Mouse (Mus musculus): Measurements from ENCODE around the gene Adtrp. TPM values are rescaled to one million over a fixed set of nuclear protein-coding genes. Genes with fewer than 3 reads are reported as not detected.

The Adtrp gene
- polyA plus RNA-seq, 2 experiments: 3.9 to 9.3 TPM

DNA sequence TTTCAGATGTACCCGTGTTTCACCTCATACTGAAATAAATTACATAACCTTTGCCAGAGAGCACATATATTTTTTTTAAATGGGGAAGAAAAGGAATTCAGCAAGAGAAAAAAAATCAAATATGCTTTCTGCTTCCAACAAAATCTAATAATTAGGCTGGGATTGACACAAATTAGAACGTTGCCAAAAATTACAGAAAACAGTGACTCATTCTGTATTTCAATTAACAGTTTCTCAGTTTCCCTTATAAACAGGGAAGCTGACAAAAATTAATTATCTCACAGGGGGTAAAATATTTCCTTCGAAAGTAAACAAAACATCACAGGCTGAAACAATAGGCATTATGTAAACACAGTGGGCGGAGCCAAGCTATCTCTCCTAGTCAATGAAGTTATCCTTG is 67.2 kb downstream of the Adtrp start:
- Histone ChIP-seq H3K9me3 (ENCODE audit: control insufficient read depth, low read length) (no peaks in the 10 kb centered on the region), H3K36me3 (ENCODE audit: control insufficient read depth, insufficient read depth, low read length) (no peaks in the 10 kb centered on the region), H3K27me3 (ENCODE audit: control insufficient read depth, insufficient read depth, low read length) (no peaks in the 10 kb centered on the region), H3K4me1 (ENCODE audit: control insufficient read depth, insufficient read depth, low read length) (peaks cover 3% of the 10 kb centered on the region; the same call in 1 of the 2 replicates), H3K9ac (ENCODE audit: low read depth, low read length, severe bottlenecking) (no peak overlapping the region), H3K27ac (replicated peaks; ENCODE audit: low read depth, low read length) (no peak overlapping the region), H3K4me3 (replicated peaks; ENCODE audit: low read length) (no peak overlapping the region), H3K4me2 (replicated peaks; ENCODE audit: low read depth, low read length, severe bottlenecking) (no peak overlapping the region)
- ATAC-seq (ENCODE audit: low FRiP score, low read depth): no peak
- DNase-seq (ENCODE audit: low spot score): no peak
- no peak for TF ChIP-seq POLR2A (IDR thresholded peaks at IDR 0.05; ENCODE audit: borderline replicate concordance, extremely low read depth, insufficient read depth, insufficient read length)
- 69% methylated on average over 4 of the region's 4 CpGs for WGBS

- DNase-seq (ENCODE audit: low spot score) (no peak), ATAC-seq (ENCODE audit: low FRiP score, low read depth) (no peak)
- Histone ChIP-seq H3K4me2 (replicated peaks; ENCODE audit: low read depth, low read length, severe bottlenecking) (no peak overlapping the region), H3K36me3 (ENCODE audit: control insufficient read depth, insufficient read depth, low read length) (no peaks in the 10 kb centered on the region), H3K9ac (ENCODE audit: low read depth, low read length, severe bottlenecking) (no peak overlapping the region), H3K4me3 (replicated peaks; ENCODE audit: low read length) (no peak overlapping the region), H3K27me3 (ENCODE audit: control insufficient read depth, insufficient read depth, low read length) (no peaks in the 10 kb centered on the region), H3K27ac (replicated peaks; ENCODE audit: low read depth, low read length) (no peak overlapping the region), H3K9me3 (ENCODE audit: control insufficient read depth, low read length) (no peaks in the 10 kb centered on the region), H3K4me1 (ENCODE audit: control insufficient read depth, insufficient read depth, low read length) (no peaks in the 10 kb centered on the region)
- TF ChIP-seq POLR2A (IDR thresholded peaks at IDR 0.05; ENCODE audit: borderline replicate concordance, extremely low read depth, insufficient read depth, insufficient read length): no peak
- WGBS: 64% methylated on average over 9 of the region's 9 CpGs
These were observed 67.8 kb downstream of the Adtrp start for GRCm38 (mm10) chr13:41779603-41780180.

GRCm38 (mm10) chr13:41773812-41774376 is 73.6 kb downstream of the Adtrp start:
- ATAC-seq (ENCODE audit: low FRiP score, low read depth): no peak; the same call in 1 of the 2 replicates
- H3K4me3 ChIP-seq (replicated peaks; ENCODE audit: low read length): no peak overlapping the region
- WGBS: 43% methylated on average over 4 of the region's 4 CpGs

DNA sequence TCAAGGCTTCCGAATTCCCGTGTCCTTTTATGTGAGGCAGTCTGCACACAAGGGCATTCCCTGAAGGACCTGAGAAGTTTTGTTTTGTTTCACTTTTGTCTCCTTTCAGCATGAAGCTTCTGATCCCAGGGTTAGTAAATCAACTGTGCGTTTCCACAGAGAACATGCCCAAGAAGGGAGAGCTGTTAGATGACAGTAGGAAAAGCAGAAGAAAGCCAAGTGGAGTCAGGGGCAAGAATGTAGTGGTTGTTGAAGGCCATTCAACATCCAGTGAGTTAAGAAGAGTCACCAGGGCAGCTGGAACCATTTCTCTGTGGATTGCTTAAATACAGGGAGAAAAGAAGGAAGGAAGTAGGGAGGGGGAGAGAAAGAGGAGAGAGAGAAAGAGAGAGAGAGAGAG is 76.4 kb downstream of the Adtrp start:
- Histone ChIP-seq H3K4me3 (replicated peaks; ENCODE audit: low read length) (no peak overlapping the region), H3K36me3 (ENCODE audit: control insufficient read depth, insufficient read depth, low read length) (no peaks in the 10 kb centered on the region), H3K9me3 (ENCODE audit: control insufficient read depth, low read length) (no peaks in the 10 kb centered on the region), H3K27ac (replicated peaks; ENCODE audit: low read depth, low read length) (no peak overlapping the region), H3K4me1 (ENCODE audit: control insufficient read depth, insufficient read depth, low read length) (peaks cover 4% of the 10 kb centered on the region; the same call in 1 of the 2 replicates), H3K9ac (ENCODE audit: low read depth, low read length, severe bottlenecking) (no peak overlapping the region), H3K27me3 (ENCODE audit: control insufficient read depth, insufficient read depth, low read length) (no peaks in the 10 kb centered on the region), H3K4me2 (replicated peaks; ENCODE audit: low read depth, low read length, severe bottlenecking) (no peak overlapping the region)
- ATAC-seq (ENCODE audit: low FRiP score, low read depth): no peak
- no peak for TF ChIP-seq POLR2A (IDR thresholded peaks at IDR 0.05; ENCODE audit: borderline replicate concordance, extremely low read depth, insufficient read depth, insufficient read length)
- WGBS: 48% methylated on average over 3 of the region's 3 CpGs
- DNase-seq (ENCODE audit: low spot score): no peak

More at GRCm38 (mm10) chr13:41773812-41774376, 73.6 kb downstream of the Adtrp start:
- H3K27me3 ChIP-seq (ENCODE audit: control insufficient read depth, insufficient read depth, low read length): no peaks in the 10 kb centered on the region
- TF ChIP-seq POLR2A (IDR thresholded peaks at IDR 0.05; ENCODE audit: borderline replicate concordance, extremely low read depth, insufficient read depth, insufficient read length): no peak
- no peak overlapping the region for H3K4me2 ChIP-seq (replicated peaks; ENCODE audit: low read depth, low read length, severe bottlenecking)
- H3K36me3 ChIP-seq (ENCODE audit: control insufficient read depth, insufficient read depth, low read length): no peaks in the 10 kb centered on the region
- peaks cover 4% of the 10 kb centered on the region; the same call in 1 of the 2 replicates for H3K4me1 ChIP-seq (ENCODE audit: control insufficient read depth, insufficient read depth, low read length)
- no peaks in the 10 kb centered on the region for H3K9me3 ChIP-seq (ENCODE audit: control insufficient read depth, low read length)
- H3K27ac ChIP-seq (replicated peaks; ENCODE audit: low read depth, low read length): no peak overlapping the region
- DNase-seq (ENCODE audit: low spot score): peak; percentile 59
- no peak overlapping the region for H3K9ac ChIP-seq (ENCODE audit: low read depth, low read length, severe bottlenecking)

- H3K27ac ChIP-seq (replicated peaks; ENCODE audit: low read depth, low read length): no peak overlapping the region
These were observed 79.5 kb downstream of the Adtrp start for GRCm38 (mm10) chr13:41767941-41768340.

More at GRCm38 (mm10) chr13:41767941-41768340, 79.5 kb downstream of the Adtrp start:
- H3K36me3 ChIP-seq (ENCODE audit: control insufficient read depth, insufficient read depth, low read length): no peaks in the 10 kb centered on the region
- ATAC-seq (ENCODE audit: low FRiP score, low read depth): no peak
- no peaks in the 10 kb centered on the region for H3K9me3 ChIP-seq (ENCODE audit: control insufficient read depth, low read length)
- no peaks in the 10 kb centered on the region for H3K27me3 ChIP-seq (ENCODE audit: control insufficient read depth, insufficient read depth, low read length)
- no peak overlapping the region for H3K4me2 ChIP-seq (replicated peaks; ENCODE audit: low read depth, low read length, severe bottlenecking)
- H3K4me1 ChIP-seq (ENCODE audit: control insufficient read depth, insufficient read depth, low read length): no peaks in the 10 kb centered on the region
- H3K4me3 ChIP-seq (replicated peaks; ENCODE audit: low read length): no peak overlapping the region
- H3K9ac ChIP-seq (ENCODE audit: low read depth, low read length, severe bottlenecking): no peak overlapping the region
- TF ChIP-seq POLR2A (IDR thresholded peaks at IDR 0.05; ENCODE audit: borderline replicate concordance, extremely low read depth, insufficient read depth, insufficient read length): no peak
- WGBS: 60% methylated on average over 4 of the region's 4 CpGs
- DNase-seq (ENCODE audit: low spot score): no peak

Measured in limb, embryonic 14.5 days (tissue).